Mouse (Mus musculus) heart, embryonic 14.5 days (tissue): ENCODE results near the gene Prdm1. TPM values are rescaled to one million over a fixed set of nuclear protein-coding genes. Genes with fewer than 3 reads are reported as not detected.

Source experiments
- ATAC-seq: fragments of 200-750 bp; cut with Nextera tagmentation; 2 replicates; pipeline ENCODE4 v1.8.0; 2017; ENCODE audit warnings: low read depth, moderate TSS enrichment; ENCODE audit not compliant: insufficient number of reproducible peaks, insufficient read depth, low FRiP score
- H3K27ac ChIP-seq, 2 experiments: fragments of 200-500 bp in 1 of 2; fragments of 300-500 bp in 1 of 2; sonication (generic) in 1 of 2; replicated peaks in 1 of 2; 2 replicates each; pipeline ENCODE4 v1.5.1; 2012 to 2014; ENCODE audit warnings: low read depth in 2 of 2, low read length in 2 of 2, control low read depth in 1 of 2, mild to moderate bottlenecking in 1 of 2, mixed read lengths in 1 of 2; ENCODE audit not compliant: control insufficient read depth in 1 of 2, insufficient read depth in 1 of 2
- H3K27me3 ChIP-seq: fragments of 300-500 bp; sonication (generic); 2 replicates; pipeline ENCODE4 v1.6.1; 2014; ENCODE audit warnings: mild to moderate bottlenecking, low read length, control low read depth; ENCODE audit not compliant: control insufficient read depth, insufficient read depth
- H3K36me3 ChIP-seq: fragments of 300-500 bp; sonication (generic); 2 replicates; pipeline ENCODE4 v1.6.1; 2014; ENCODE audit warnings: mild to moderate bottlenecking, control low read depth, low read length, mixed read lengths; ENCODE audit not compliant: control insufficient read depth, insufficient read depth
- H3K4me1 ChIP-seq, 2 experiments: fragments of 200-500 bp in 1 of 2; fragments of 300-500 bp in 1 of 2; sonication (generic) in 1 of 2; 2 replicates each; pipeline ENCODE4 v1.6.1; 2012 to 2014; ENCODE audit warnings: low read length in 2 of 2, control low read depth in 1 of 2, mixed read lengths in 1 of 2; ENCODE audit not compliant: control insufficient read depth in 2 of 2, insufficient read depth in 2 of 2
- H3K4me2 ChIP-seq: fragments of 300-500 bp; sonication (generic); 2 replicates; pipeline ENCODE4 v1.6.1; 2014; ENCODE audit warnings: mild to moderate bottlenecking, low read length
- H3K4me3 ChIP-seq, 2 experiments: fragments of 200-500 bp in 1 of 2; fragments of 300-500 bp in 1 of 2; sonication (generic) in 1 of 2; 2 replicates each; pipeline ENCODE4 v1.5.1; 2012 to 2014; ENCODE audit warnings: low read length in 2 of 2, mild to moderate bottlenecking in 2 of 2, control low read depth in 1 of 2, low read depth in 1 of 2, moderate library complexity in 1 of 2; ENCODE audit not compliant: control insufficient read depth in 1 of 2, insufficient read depth in 1 of 2
- H3K9ac ChIP-seq: fragments of 300-500 bp; sonication (generic); 2 replicates; pipeline ENCODE4 v1.6.1; 2014; ENCODE audit warnings: mild to moderate bottlenecking, low read length
- H3K9me3 ChIP-seq: fragments of 300-500 bp; sonication (generic); 2 replicates; pipeline ENCODE4 v1.6.1; 2016; ENCODE audit warnings: low read length, control low read depth; ENCODE audit not compliant: control insufficient read depth
- WGBS: fragments of 180-500 bp; shearing (Covaris S2); extraction: QIAGEN DNeasy Blood & Tissue Kit; methylation state at CpG from one replicate; pipeline ENCODE4 v1.1.7; 2014; 5-methylcytosine and 5-hydroxymethylcytosine counted together
- polyA plus RNA-seq: library from polyadenylated mRNA; unstranded; fragments of >200 nt; fragmentation: Nextera tagmentation; extraction: Ambion mirVana; gene quantifications from 2 replicates; pipeline ENCODE4 v1.2.1, GENCODE M21; 2014

The Prdm1 gene
- polyA plus RNA-seq, 1 experiment from 2014 or later, result 0.86 TPM

- Histone ChIP-seq H3K4me2 (no peak overlapping the region), H3K9ac (no peak overlapping the region), H3K9me3 (no peaks in the 10 kb centered on the region), H3K4me1 (0 out of 4 replicates have a peak, but pooled peaks cover 0 to 2% of the 10 kb centered on the region in 2 experiments), H3K4me3 (no peak overlapping the region), H3K36me3 (no peaks in the 10 kb centered on the region), H3K27ac (no peak overlapping the region), H3K27me3 (no peaks in the 10 kb centered on the region)
- no peak for ATAC-seq
- WGBS, result 48% methylated on average over 1 of the region's 1 CpGs
Measured at GRCm38 (mm10) chr10:44421896-44422295, 106.4 kb downstream of the Prdm1 start.

- Histone ChIP-seq H3K4me2 (no peak overlapping the region), H3K9me3 (no peaks in the 10 kb centered on the region), H3K27ac (no peak overlapping the region), H3K4me1 (0 out of 4 replicates have a peak, but pooled peaks cover 0 to 2% of the 10 kb centered on the region in 2 experiments), H3K4me3 (no peak overlapping the region), H3K27me3 (no peaks in the 10 kb centered on the region), H3K36me3 (no peaks in the 10 kb centered on the region), H3K9ac (no peak overlapping the region)
- 80% methylated on average over 3 of the region's 3 CpGs for WGBS
- no peak for ATAC-seq
Measured at GRCm38 (mm10) chr10:44420211-44420610, 108.1 kb downstream of the Prdm1 start.

- Histone ChIP-seq H3K36me3 (no peaks in the 10 kb centered on the region), H3K4me2 (no peak overlapping the region), H3K4me3 (no peak overlapping the region), H3K27me3 (no peaks in the 10 kb centered on the region), H3K9me3 (no peaks in the 10 kb centered on the region), H3K4me1 (0 out of 4 replicates have a peak, but pooled peaks cover 0 to 2% of the 10 kb centered on the region in 2 experiments), H3K9ac (no peak overlapping the region), H3K27ac (no peak overlapping the region)
- 53% methylated on average over 2 of the region's 2 CpGs for WGBS
- no peak for ATAC-seq
Measured at GRCm38 (mm10) chr10:44418901-44419300, 109.4 kb downstream of the Prdm1 start.

GRCm38 (mm10) chr10:44415576-44415975 lies 112.7 kb downstream of the Prdm1 start:
- no peak for ATAC-seq
- H3K4me1 ChIP-seq, result no peaks in the 10 kb centered on the region
- H3K27ac ChIP-seq, result no peak overlapping the region
- no peaks in the 10 kb centered on the region for H3K9me3 ChIP-seq
- H3K4me2 ChIP-seq, result no peak overlapping the region
- 71% methylated on average over 3 of the region's 3 CpGs for WGBS
- no peak overlapping the region for H3K4me3 ChIP-seq
- H3K36me3 ChIP-seq, result no peaks in the 10 kb centered on the region
- H3K9ac ChIP-seq, result no peak overlapping the region
- H3K27me3 ChIP-seq, result no peaks in the 10 kb centered on the region

GRCm38 (mm10) chr10:44409958-44410357 lies 118.3 kb downstream of the Prdm1 start:
- no peaks in the 10 kb centered on the region for H3K27me3 ChIP-seq
- H3K9me3 ChIP-seq, result no peaks in the 10 kb centered on the region
- no peak overlapping the region for H3K4me3 ChIP-seq
- no peaks in the 10 kb centered on the region for H3K4me1 ChIP-seq
- ATAC-seq, result no peak
- no peaks in the 10 kb centered on the region for H3K36me3 ChIP-seq
- H3K9ac ChIP-seq, result no peak overlapping the region
- H3K27ac ChIP-seq, result no peak overlapping the region
- no peak overlapping the region for H3K4me2 ChIP-seq
- 77% methylated on average over 11 of the region's 11 CpGs for WGBS

- 73% methylated on average over 10 of the region's 10 CpGs for WGBS
- no peak overlapping the region for H3K4me2 ChIP-seq
- no peak for ATAC-seq
Measured at GRCm38 (mm10) chr10:44409054-44409453, 119.2 kb downstream of the Prdm1 start.

GRCm38 (mm10) chr10:44403415-44403814 lies 124.9 kb downstream of the Prdm1 start:
- no peak for ATAC-seq
- WGBS, result 22% methylated on average over 7 of the region's 7 CpGs
- H3K4me1 ChIP-seq, result peaks cover 26 to 29% of the 10 kb centered on the region in 2 experiments
- no peak overlapping the region for H3K9ac ChIP-seq
- no peak overlapping the region for H3K4me2 ChIP-seq
- peak overlapping the region; percentile 7 to 53; a peak in 1 of 4 replicates for H3K27ac ChIP-seq
- no peaks in the 10 kb centered on the region for H3K36me3 ChIP-seq
- H3K9me3 ChIP-seq, result no peaks in the 10 kb centered on the region
- H3K27me3 ChIP-seq, result no peaks in the 10 kb centered on the region
- H3K4me3 ChIP-seq, result no peak overlapping the region

More at GRCm38 (mm10) chr10:44409054-44409453, 119.2 kb downstream of the Prdm1 start:
- no peaks in the 10 kb centered on the region for H3K9me3 ChIP-seq
- no peak overlapping the region for H3K9ac ChIP-seq
- H3K27ac ChIP-seq, result no peak overlapping the region
- H3K36me3 ChIP-seq, result no peaks in the 10 kb centered on the region
- H3K4me1 ChIP-seq, result peaks cover 1 to 5% of the 10 kb centered on the region in 2 experiments; a peak in 2 of 4 replicates
- H3K4me3 ChIP-seq, result no peak overlapping the region
- no peaks in the 10 kb centered on the region for H3K27me3 ChIP-seq

GRCm38 (mm10) chr10:44401600-44401999 lies 126.7 kb downstream of the Prdm1 start:
- H3K4me3 ChIP-seq, result no peak overlapping the region
- H3K9me3 ChIP-seq, result no peaks in the 10 kb centered on the region
- H3K27ac ChIP-seq, result no peak overlapping the region
- no peak for ATAC-seq
- WGBS, result 36% methylated on average over 10 of the region's 10 CpGs
- no peak overlapping the region for H3K9ac ChIP-seq
- no peaks in the 10 kb centered on the region for H3K27me3 ChIP-seq
- peaks cover 26 to 29% of the 10 kb centered on the region in 2 experiments for H3K4me1 ChIP-seq
- H3K36me3 ChIP-seq, result no peaks in the 10 kb centered on the region
- H3K4me2 ChIP-seq, result peak overlapping the region; percentile 9; the same call in 1 of the 2 replicates
